Mouse (Mus musculus): ENCODE results near the gene Tatdn3. TPM values are rescaled to one million over a fixed set of nuclear protein-coding genes. Genes with fewer than 3 reads are reported as not detected.

The Tatdn3 gene
- polyA plus RNA-seq, 1 experiment from 2014 or later = 13.8 TPM

Other genes starting within 250 kb of the Tatdn3 start
- gene Rps6kc1, start 151.2 kb downstream of the Tatdn3 start, polyA plus RNA-seq (2016; fragmentation: Nextera tagmentation; extraction: Ambion mirVana) = 24.7 and 26.4 TPM in 2 replicates
- 65.3 and 66.0 TPM in 2 replicates for gene Angel2, start 137.8 kb downstream of the Tatdn3 start, polyA plus RNA-seq (2016; fragmentation: Nextera tagmentation; extraction: Ambion mirVana)
- 82.5 and 82.9 TPM in 2 replicates for gene Vash2, start 83.6 kb downstream of the Tatdn3 start, polyA plus RNA-seq (2016; fragmentation: Nextera tagmentation; extraction: Ambion mirVana)
- 8.4 and 9.6 TPM in 2 replicates for gene Flvcr1, start 36.8 kb downstream of the Tatdn3 start, polyA plus RNA-seq (2016; fragmentation: Nextera tagmentation; extraction: Ambion mirVana)
- gene Spata45, start 26.3 kb downstream of the Tatdn3 start, polyA plus RNA-seq (2016; fragmentation: Nextera tagmentation; extraction: Ambion mirVana) = 0.53 TPM in 1 of 2 replicates, not detected in the other
- gene Nsl1, start 80 bp upstream of the Tatdn3 start, polyA plus RNA-seq (2016; fragmentation: Nextera tagmentation; extraction: Ambion mirVana) = 14.5 and 15.2 TPM in 2 replicates
- gene Batf3, start 34.9 kb upstream of the Tatdn3 start, polyA plus RNA-seq (2016; fragmentation: Nextera tagmentation; extraction: Ambion mirVana) = 2.8 and 4.2 TPM in 2 replicates
- not detected in 2 replicates for gene Fam71a, start 101.9 kb upstream of the Tatdn3 start, polyA plus RNA-seq (2016; fragmentation: Nextera tagmentation; extraction: Ambion mirVana)
- 2.0 and 2.1 TPM in 2 replicates for gene Atf3, start 155.1 kb upstream of the Tatdn3 start, polyA plus RNA-seq (2016; fragmentation: Nextera tagmentation; extraction: Ambion mirVana)

All from neural tube, embryonic 12.5 days (tissue).